Mouse (Mus musculus) 416B (cell line): ENCODE data around the gene Zswim7.
A peak's percentile ranks its signal among the peaks of the same experiment; 100 is the strongest.
"Not testable (repeated sequence)": the region's sequence is repeated elsewhere in the genome, so short reads cannot be mapped to it uniquely, and the experiment has no call there.

Source experiments
- DNase-seq: peaks from one replicate; pipeline ENCODE4 v3.0.0; 2011; ENCODE audit warnings: low read depth

Gene Zswim7

GRCm38 (mm10) chr11:62280675-62281600 lies at the start of gene Zswim7, which contains the start of gene Ttc19:
Gene Zswim7, minus strand, starts transcription at chr11:62281375.
Gene Ttc19, plus strand, starts transcription at chr11:62281473.
- DNase-seq = peak; percentile 96

- no peak for DNase-seq
Measured at GRCm38 (mm10) chr11:62323659-62324058, 42.5 kb upstream of the Zswim7 start.

DNA sequence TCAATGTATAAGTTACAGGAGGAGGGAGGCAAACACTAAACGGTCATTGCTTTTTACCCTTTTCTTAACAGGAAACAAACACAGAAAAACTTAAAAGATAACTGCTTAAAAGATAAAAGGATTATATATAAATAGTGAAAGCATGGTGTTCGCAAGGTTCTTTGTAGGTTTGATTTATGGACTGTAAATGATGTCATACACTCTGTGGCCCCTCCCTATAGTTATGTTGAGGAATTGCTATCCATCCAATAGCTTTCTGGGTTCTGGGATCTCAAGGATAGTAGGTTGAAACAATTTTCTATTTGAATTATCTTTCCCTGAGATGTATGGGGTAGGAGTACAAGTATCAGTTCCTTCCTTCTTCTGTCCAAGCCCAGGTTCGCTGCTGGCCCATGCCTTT lies 38.9 kb upstream of the Zswim7 start:
- no peak for DNase-seq

DNA sequence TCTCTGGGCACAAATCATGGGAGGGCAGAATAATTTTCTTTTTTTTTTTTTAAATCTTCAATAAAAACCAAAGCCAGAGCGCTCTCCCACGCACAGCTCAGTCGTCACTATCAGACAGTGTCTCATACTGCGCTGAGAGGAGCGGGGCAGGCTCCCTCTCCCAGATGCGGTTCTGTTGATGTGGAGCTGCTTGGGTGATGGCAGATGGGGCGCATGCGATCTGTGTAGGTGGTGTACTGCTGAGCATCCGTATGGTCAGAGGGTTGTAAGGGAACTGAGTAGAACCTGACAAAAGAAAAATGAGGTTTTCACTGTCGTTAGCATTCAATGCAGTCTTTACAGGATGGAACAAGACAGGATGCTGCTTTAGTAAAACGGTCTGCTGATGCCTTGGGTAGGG lies 36.6 kb upstream of the Zswim7 start:
- DNase-seq = no peak

- DNase-seq = no peak
Measured at GRCm38 (mm10) chr11:62314984-62315383, 33.8 kb upstream of the Zswim7 start.

- DNase-seq = no peak
Measured at GRCm38 (mm10) chr11:62309296-62309695, 28.1 kb upstream of the Zswim7 start.

GRCm38 (mm10) chr11:62305866-62306265 lies 24.7 kb upstream of the Zswim7 start:
- no peak for DNase-seq

GRCm38 (mm10) chr11:62298883-62299282 lies 17.7 kb upstream of the Zswim7 start:
- no peak for DNase-seq

DNA sequence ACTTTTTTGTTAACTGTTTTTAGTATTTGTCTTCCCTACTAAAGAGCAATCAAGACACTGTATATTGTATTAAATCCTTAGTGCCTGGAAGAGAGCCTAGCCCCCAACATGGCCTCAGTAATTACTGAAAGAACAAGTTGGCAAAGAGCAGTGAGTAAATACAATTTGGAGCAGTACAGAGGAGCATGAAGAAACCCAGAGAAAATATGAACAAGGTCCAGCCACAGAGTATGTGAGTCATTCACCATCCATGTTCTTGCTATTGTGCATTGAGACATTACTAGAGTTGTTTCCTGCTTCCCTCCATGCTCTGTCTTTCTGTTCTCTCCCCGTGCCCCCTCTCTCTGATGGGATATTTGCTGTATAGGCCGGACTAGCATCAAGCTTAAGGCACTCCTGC lies 12.9 kb upstream of the Zswim7 start:
- peak; percentile 34 for DNase-seq

DNA sequence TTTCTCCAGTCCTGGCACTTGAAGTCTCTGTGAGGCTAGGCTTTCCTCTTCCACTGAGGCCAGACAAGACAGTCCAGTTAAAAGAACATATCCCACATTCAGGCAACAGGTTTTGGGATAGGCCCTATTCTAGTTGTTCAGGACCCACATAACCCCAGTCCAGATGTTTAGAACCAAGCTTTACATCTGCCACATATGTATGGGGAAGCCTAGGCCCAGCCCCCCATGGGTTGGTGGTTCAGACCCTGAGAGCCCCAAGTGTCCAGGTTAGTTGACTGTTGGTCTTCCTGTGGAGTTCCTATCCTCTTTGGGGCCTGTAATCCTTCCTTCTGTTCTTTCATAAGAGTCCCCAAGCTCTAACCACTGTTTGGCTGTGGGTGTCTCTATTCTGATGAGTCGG lies 6.5 kb upstream of the Zswim7 start:
- DNase-seq = no peak

- DNase-seq = no peak
Measured at GRCm38 (mm10) chr11:62285020-62285419, 3.8 kb upstream of the Zswim7 start.

DNA sequence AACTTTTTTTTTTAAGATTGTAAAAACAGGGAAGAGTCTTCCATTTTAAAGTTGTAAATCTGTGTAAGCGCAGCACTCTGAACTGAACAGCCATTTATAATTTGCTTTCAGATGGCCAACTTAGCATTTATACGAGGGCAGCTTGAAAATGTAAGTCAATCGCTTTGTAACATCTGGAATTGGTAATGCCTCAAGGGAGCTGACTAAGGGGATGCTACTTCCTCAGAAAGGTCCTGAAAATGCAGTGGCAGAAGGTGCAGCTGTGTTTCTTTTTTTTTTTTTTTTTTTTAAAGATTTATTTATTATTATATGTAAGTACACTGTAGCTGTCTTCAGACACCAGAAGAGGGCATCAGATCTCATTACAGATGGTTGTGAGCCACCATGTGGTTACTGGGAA lies 2.8 kb upstream of the Zswim7 start:
- not testable (repeated sequence) for DNase-seq

DNA sequence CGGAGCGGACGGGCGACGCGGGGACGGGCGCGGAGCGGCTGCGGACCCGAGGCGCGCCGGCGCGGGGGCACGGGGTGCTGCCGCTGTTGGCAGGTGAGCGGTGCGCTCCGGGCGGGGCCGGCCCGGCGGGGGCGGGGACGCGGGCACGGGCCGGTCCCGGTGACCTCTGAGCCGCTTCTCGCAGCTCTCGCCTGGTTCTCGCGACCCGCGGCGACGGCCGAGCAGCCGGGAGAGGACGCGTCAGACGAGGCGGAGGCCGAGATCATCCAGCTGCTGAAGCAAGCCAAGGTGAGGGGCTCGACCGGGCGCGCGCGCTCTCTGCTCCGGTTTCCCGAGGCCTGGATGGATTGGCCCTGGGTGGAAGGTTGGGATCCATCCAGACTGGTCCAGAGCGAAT lies 424 bp upstream of the Zswim7 start:
- DNase-seq = peak; percentile 57

- DNase-seq = peak; percentile 93
Measured at GRCm38 (mm10) chr11:62278027-62278426, 3.1 kb downstream of the Zswim7 start.

DNA sequence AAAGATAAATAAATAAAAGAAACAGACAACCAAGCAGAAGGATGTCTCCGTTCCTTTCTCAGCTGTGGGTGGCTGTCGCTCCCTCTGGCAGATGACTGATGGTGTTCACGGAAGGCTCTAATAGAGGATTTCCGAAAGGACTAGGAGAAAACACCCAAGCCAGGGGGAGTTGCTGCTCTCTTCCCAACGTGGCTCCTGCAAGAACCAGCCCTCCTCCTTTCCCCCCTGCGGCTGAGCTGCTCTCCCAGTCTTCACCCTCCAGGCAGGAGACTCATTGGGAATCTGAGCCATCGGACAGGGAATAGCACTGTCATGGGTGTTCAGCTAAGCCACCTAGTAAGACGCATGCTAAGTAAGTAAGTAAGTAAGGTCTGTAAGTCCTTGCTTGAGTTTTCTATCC lies 4.1 kb downstream of the Zswim7 start:
- DNase-seq = no peak

DNA sequence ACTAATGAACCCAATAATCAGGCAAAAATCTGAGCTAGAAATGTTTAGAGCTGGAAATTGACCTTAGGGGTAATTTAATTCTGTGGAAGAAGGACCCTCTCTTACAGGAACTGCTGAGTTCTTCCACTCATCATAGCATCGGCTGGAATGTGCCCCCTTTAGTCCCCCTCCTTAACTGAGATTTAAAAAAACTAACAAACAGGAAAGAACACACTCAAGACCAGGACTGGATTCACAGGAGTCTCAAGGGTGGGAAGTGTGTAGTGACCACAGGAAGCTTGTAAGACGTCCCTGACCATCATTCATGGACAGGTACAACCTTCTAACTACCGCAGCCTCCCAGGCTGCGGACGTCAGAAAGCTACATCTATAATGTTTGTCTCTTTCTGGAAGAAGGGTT lies 10.3 kb downstream of the Zswim7 start:
- DNase-seq = no peak

- no peak for DNase-seq
Measured at GRCm38 (mm10) chr11:62269097-62269496, 12.1 kb downstream of the Zswim7 start.

GRCm38 (mm10) chr11:62268381-62268780 lies 12.8 kb downstream of the Zswim7 start:
- peak; percentile 86 for DNase-seq

DNA sequence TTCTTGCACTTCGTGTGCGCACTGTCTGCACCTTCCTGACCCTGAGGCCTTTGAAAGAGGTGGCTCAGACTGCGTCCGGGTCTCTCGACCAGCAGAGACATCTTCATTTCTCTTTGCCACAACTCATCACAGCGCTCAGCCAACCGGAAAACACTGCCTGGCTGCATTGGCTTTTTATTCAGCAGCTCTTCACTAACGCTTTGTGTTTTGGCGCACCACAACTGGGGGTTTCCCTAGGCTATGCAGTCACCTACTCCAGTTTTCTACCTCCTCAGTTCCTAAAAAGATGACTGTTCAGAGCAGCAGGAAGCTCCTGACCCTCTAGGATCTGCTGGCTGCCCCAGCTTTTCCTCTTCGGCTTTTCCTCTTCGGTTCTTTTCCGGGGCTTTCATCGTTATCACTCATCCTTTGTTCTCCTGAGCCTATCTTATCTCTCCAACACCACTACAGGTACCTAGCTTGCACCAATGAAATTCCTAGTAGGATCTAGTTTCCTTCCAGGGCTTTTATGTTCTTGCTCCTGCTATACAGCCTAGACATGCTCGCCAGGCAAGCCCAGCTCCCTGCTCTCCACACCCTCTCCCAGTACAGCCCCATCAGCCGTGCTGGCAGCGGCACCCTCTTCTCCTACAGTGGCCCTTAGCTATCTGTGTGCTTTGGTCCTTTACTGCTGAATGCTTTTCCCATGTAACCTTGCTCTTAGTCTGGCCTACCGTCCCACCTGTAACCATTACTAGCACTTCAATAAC lies 14.5 kb downstream of the Zswim7 start:
- DNase-seq = no peak

DNA sequence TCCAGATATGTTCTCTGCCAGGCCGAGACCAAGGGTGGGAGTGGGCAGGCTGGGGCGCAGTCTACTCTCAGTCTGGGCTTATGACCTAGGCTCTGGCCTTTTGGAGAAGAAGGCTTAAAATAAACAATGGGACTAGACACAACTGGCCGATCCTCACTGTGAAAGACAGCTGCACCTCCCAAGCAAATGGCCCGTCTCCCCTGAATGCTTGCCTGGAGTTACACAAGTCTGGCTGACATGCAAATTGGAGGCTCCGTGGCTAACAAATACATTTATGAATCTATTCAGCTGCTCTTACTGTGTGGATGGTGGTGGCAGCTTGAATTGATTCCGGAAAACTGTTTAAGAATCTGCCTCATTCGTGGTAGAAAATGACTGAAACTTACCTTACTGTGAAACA lies 15.5 kb downstream of the Zswim7 start:
- no peak for DNase-seq

GRCm38 (mm10) chr11:62264018-62264417 lies 17.2 kb downstream of the Zswim7 start:
- DNase-seq = no peak

DNA sequence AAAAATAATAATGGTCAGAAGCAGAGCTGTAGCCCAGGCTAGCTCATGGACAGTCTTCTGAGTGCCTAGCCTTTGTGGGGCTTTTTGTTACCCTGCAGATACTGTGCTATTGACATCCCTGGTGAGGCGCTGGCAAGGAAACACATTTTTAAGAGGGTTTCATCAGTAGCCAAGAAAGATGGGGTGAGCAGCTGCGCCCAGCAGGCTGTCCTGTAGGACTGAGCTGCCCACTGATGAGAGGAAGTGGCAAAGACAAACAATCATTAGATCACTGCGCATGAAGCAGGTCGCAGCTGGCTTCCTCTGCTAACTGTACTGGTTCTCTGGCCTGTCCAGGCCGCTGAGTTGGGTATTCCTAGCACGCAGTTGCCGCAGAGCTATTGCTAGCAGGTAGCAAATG lies 17.6 kb downstream of the Zswim7 start:
- no peak for DNase-seq

DNA sequence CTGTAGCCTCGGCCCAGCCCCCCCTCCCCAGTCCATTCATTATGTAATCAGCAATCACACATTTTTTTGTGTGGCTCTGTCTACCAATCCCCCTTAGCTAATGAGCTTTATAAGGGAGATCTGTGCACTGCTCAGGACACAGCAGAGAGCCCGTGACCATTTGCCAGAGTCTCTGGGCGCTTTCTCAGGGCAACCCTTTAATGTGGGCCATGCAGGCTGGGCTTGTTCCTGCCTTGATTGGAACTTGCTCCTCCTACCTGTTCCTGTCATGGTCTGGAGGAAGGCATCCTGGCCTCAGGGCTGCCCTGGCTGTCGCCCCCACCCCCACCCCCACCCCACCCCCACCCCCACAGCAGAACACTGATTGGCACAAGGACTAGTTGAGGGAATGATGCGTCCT lies 22.0 kb downstream of the Zswim7 start:
- DNase-seq = no peak
